Mouse (Mus musculus): ENCODE measurements around the gene L3mbtl3.

Gene L3mbtl3

DNA sequence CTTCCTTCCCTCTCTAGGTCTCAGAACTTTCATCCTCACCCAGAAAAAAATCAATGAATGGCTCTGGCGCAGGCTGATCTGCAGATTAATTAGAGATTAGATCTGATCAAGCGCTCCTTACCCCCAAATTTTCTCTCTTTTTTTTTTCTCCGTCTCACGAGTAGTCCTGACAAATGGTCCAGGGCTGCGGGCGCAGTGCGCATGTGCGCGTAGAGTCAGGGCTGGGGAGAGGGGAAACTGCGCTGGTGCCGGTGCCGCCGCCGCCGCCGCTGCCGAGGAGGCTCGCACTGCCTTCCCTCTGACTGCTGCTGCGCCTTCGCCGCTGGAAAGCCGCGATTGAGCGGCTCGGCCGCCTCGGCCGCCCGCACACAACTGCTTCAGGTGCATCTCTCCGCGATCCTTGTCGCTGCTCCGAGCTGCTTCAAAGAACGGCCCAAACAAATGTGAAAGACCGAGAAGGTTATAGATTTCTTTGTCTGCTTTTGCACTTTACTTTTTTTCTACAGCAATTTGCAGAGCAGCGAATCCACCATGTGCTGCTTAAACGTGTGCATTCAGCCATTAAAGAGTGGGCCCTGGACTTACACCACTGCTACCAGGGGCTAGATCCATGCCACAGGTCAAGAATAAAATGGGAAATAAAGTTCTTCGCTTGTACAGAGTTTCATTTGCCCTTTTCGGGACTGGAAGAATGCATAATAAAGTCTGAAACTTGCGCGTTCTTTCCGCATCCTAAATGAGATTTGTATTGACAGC, at the start of gene L3mbtl3:
TSS of gene L3mbtl3 (minus strand) at position 182 of the 756 bp plus-strand sequence.
- peak; percentile 67 for DNase-seq

DNA sequence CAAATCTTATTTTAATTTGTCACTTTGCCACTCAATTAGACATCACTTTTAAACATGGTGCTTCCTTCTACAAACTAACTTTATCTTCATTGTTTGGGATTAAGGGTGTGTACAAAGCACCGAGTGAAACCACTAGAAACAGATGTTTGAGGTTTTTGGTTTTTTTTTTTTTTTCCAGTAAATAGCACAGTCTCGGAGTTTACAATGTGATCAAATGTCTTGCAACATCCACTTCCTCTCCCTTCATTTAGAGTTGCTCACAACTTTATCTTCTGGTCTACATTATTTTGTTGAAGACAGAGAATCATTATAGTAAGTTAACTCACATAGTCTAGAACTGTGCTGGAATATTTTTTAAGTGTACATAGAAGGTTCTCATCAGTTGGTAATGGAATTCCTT, 45.4 kb upstream of the L3mbtl3 start:
- DNase-seq: no peak

DNA sequence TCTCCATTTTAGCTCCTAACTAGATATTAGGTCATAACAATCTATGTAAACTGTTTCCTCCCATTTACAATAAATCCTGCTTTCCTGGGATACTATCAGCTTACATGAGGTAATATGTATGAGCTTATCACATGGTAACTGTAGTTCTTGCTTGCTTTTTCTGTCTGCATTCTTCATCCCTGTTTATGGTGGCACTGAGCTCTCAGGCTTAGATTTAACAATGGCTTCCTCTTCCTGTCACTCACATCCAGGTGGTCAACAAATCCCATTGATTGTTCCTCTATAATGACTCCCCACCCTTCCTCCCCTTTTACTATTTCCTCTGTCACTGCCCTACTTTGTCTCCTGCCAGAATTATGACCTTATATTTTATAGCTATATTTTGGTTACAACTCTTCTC, 12.9 kb upstream of the L3mbtl3 start:
- DNase-seq: no peak

DNA sequence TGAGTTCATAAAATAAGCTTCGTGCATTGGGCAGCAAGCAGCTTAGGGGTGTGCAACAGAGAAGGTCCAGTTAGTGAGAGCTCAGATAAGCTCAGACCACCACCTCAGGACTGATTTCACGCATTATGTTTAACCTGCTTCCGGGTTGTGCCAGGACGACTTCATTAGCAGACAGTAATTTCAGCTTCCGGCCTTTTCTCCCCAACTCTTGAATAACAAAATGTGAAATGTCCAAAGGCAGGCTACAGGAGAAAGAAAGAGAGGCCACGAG, 1.5 kb upstream of the L3mbtl3 start:
- DNase-seq: no peak

DNA sequence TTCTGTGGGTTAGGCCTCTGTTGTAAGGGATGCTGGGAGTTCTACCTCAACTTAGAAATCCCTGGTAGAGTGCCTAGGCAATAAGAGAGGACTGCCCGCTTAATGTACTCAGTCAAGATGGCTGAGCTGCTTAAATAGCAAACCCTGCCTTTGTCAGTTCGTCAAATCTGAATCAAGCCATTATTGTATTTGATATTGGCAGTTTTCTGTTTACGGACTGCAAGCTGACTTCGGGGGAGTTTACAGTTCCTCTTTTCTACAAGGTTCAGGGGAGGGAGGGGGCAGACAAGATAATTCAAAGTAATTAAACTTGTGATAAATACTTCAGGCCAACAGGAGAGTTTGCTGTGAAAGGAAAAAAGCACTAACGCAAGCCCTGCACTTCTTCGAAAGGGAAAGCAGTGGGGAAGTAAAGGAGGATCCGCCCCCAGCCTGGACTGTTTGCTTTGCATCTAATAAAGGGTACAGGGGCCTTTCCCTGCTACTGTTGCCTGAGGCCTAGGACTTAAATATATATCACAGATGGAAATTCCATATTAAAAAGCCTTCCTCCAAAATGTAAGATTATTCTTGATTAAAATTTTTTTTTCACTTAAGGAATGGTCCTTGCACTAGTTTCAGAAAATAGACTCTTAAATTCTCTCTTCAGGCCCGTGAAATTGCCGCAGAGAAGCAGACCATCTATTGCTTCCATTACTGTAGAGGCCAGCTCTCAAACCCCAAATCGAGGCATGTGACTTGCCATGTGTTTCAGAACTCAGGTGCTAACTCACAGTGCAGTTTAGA, 968 bp upstream of the L3mbtl3 start:
- no peak for DNase-seq

DNA sequence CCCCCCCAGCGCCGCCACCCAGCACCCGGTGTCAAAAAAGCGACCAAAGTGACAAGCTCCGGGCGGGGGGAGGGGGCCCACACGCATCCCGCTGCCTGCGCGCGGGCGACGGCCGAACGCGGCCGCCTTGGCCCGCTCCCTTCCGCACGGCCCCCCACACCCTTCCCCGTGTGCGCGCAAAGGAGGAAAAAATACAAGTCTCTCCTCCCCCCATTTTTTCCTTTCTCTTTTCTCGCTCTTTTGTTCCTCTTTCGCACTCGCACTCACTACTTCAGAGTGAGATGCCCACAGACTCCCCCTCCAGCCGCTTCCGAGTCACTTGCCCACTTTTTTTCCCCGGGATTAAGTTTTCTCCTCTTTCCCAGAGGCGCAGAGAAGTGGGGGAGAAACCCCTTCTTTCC, 420 bp downstream of the L3mbtl3 start:
- DNase-seq: no peak

DNA sequence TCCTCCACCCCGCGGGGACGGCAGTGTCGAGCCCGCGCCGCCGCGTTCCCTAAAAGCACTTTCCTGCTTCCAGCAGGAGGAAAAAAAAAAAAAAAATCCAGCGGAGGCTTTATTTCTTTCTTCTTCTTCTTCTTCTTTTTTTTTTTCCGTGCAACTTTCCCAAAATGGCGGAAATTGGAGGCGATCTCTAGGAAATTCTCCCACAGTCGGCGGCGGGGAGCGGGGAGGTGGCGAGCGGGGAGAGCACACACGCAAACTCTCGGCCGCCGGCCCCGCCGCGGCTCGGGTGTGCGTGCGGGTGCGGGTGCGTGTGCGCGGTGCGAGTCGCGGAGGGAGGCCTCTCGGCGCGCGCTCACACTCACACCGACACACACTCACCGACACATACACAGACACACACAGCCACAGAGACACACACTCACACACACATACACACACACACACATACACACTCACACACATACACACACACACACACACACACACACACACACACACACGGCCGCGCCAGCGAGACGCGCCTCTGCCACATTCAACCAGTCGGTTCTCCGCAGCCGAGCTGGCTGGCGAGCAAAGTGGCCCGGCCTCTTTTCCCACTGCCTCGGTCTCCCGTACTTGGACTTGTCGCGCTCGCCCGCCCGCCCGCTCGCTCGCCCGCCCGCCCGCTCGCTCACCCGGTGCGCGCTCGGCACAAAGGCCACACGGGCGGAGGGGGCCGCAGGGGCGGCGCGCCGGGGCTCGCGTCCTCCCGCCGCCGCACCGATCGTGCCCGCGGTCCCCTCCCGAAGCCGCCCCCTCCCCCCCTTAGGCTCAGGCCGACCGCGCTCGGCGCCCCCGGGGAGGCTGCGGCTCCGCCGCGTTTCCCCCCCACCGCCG, 1.1 kb downstream of the L3mbtl3 start:
- DNase-seq: peak; percentile 43

DNA sequence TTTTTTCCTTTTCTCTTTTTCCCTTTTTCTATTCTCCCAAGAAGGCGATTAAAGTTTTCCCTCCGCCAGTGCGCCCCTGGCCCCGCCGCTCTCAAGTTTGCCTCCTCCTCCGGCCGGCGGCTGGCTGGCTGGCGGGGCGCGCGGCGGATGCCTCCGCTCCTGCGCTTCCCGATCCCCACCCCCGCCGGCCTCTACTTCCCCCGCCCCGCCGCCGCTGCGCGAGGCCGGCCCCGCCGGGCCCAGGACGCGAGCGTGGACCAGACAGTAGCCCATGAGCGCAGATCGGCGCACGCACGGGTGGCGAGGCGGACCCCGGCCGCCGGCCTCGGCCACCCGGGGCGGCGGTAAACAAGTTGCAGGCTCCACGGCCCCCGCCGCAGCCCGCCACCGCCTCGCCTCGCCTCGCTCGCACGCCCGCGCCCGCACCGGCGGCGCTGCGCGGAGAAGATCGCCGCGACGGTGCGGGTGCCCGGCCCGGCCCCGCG, 1.8 kb downstream of the L3mbtl3 start:
- DNase-seq: peak; percentile 30

DNA sequence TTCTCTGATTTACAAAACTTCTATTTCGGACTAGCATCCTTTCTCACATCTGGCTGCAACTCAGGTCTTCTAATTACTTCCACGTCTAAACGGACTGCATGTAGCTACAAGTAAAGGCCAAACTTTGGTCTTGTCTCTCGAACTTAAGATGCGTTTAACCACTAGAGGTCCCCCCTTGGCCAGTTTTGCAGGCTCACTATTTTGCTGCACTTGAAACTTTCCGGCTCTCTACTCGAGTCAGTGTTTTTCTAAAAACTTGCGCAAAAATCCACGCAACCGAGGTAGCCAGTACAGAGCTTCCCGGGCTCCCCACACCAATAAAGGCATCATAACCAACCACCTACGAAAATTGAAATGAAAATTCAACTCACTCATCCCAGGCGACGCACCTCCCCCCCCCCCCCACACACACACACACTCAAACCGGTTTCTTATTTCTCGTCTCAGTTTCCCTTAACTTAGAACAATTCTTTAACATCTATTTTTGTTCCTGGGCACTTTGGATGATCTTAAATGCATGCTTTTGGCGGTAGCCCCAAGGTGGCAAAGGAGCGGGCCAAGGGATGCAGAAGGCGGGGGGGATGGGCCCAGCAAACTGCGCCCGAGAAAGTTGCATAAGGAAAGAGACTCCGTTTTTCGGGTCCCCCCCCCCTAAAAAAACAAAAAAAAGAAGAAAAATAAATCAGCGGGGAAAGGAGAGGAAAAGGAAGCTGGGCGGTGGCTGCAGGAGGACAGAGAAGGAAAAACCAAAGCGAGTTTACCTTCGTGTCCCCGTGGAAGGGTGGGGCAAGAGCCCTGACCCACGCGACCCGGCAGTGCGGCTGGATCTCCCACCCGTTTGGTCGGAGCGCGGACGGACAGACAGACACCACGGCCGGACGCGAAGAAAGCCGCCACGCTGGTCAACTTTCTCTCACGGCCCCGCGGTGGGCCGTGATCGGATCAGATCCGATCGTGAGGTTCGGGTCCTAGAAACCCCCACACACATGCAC, 2.5 kb downstream of the L3mbtl3 start:
- peak; percentile 70 for DNase-seq

DNA sequence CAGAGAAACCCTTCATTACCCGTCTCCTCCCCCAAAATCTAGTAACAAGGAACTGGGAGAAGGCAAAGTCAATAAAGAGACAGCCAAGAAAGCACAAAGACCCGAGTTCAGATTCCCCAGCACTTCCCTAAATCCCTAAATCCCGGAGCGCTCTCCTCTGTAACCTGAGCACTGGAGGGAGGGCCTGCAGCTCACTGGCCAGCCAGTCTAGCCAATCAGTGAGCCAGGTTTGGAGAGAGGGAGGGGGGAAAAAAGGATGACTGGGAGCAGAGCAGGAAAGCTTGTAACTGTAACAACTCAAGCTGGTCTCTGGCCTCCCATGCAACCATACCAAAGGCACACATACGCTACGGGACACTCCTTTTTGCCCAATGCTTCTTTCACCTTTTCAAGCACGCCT, 4.4 kb downstream of the L3mbtl3 start:
- no peak for DNase-seq

DNA sequence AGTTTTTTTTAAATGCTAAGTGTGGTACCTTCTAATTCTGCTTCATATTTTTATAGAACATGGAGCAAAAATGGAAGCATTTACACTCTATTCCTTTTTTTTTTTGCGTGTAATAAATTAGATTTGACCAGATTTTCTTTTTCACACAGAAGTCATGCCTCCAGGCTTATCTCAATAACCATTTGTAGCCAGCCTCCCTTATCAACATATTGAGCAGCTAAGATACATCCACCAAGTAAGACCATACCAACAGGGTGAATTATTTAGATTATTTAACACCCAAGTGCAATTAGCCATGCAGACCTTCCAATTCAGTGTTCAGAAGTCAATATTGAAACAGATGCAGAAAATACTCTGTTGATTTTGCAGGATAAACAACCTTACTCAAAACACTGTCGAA, 10.8 kb downstream of the L3mbtl3 start:
- no peak for DNase-seq

DNA sequence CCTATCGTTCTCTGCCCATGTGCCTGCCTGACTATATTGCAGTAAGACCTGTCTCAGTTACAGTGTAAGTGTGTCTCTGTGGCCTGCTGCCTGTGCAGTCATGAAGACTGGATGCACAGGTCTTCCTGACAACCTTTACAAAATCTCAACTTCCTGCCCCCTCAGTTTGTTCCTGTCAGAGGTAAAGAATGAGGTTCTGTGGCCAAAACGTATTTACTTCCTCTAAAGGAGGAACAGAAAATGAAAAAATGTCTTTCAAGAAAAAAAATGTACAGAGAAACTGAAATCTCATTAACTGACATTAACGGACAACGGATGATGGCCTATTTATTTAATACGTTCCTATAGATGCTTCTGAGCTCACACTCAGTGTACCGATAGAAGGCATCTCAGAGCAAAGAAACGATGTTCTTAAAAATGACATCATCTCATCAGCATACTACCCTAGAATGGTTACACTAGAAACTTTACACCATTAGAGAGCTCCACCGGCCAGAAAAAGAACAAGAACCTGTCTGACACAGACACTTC, 11.4 kb downstream of the L3mbtl3 start:
- no peak for DNase-seq

DNA sequence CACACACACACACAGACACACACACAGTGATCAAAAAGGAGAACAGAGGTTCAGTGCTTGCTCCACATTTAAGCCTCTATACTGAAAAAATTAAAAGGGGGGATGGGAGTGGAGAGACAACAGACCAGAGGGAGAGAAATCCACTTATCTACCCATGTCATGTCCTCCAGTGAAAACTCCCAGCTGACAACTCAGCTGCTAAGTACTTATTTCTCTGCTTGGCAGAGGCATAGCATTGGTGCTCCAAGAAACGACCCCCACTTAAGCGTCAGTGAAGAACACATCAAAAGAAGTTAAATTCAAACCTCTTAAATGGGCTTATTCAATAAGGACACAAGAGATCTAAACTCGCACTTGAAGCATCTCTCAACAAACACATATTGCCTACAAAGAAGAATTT, 12.2 kb downstream of the L3mbtl3 start:
- no peak for DNase-seq

DNA sequence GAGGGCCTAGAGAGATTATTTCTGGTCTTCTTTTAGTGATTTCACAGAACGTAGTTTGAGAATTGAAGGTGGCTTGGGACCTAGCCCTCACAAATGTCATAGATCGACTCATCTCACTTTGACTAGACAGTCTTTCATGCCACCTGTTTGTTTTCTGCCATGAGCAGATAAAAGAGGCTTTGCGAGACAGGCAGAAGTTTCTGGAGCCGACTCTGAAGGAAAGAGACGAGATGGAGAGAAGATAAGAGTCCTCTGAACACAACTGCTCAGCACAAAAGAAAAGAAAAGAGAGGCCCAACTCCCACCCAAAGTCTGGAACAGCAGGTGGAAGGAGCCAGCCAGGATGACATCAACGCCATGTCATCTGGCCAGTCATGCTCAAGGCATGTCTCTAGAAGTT, 17.0 kb downstream of the L3mbtl3 start:
- no peak for DNase-seq

DNA sequence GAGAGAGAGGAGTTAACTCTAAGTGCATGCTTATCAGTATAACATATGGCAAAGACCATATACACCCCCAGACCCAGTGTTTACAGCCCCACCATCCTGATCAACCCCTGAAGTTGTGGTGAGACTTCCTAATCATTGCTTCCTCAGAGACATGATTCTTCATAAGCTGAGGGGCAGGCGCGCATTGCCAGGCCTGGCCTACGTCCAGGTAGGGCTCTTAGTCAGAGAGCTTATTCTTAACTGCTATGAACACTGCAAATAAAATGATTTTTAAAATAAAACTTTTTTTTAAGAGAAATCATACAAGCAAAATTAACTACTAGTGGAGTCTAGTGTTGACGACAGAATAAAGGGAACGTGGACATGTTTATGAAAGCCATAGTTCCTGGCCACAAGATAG, 17.5 kb downstream of the L3mbtl3 start:
- no peak for DNase-seq

DNA sequence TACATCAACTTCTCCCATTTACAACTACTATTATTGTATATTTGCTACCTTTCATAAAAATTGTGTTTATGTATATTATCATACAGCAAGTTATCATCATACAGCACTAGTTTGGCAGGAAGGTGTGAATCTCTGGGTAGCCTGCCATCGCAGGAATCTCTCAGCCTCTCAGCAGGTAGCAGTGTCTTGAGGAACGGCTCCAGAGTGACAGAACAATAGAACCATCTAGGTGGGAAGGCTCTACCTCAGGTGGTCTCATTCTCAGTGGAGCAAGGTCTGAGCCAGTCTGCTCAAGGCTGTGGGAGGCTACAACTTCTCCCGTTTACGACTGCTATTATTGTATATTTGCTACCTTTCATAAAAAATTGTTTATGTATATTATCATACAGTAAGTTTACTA, 22.0 kb downstream of the L3mbtl3 start:
- DNase-seq: no peak

DNA sequence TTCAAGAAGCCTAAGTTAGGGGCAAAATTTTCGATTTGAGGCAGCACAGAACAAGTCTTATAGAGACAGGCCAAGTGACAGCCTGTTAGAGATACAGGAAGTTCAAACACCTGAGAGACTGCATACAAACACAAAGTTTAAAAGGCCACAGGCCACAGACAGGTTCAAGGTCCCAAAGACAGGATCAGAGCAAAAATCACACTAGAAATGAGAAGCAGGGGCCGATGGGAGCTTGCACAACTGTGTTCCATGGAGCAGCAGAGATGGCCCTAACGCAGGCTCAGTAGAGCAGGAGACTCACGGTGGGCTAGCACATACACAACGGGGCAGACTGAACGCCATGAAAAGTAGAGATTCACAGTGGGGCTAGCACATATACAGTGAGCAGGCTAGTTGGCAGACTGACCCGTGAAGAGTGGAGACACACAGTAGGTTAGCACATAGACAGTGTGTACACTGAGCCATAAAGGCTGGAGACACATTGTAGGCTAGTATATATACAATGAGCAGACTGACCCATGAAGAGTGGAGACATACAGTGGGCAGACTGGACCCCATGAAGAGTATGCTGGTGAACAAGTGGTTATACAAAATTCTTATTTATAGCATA, 24.5 kb downstream of the L3mbtl3 start:
- no peak for DNase-seq

DNA sequence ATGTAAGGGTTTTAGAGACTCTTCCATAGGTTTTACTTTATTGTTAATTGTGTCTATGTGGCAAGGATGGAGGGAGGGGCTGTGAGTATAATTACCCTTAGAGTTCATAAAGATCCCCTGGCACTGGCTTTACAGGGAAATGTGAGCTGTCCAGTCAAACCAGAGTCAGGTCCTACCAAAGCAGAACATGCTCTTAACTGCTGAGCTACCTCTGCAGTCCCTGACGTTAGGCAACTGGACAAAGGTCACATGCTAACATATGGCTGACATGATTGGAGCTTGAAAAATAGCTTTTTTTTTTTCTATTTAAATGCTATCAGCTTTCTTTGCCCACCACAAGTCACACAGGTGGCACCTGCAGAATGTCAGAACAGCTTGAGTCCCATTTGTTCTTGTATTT, 25.6 kb downstream of the L3mbtl3 start:
- DNase-seq: no peak

DNA sequence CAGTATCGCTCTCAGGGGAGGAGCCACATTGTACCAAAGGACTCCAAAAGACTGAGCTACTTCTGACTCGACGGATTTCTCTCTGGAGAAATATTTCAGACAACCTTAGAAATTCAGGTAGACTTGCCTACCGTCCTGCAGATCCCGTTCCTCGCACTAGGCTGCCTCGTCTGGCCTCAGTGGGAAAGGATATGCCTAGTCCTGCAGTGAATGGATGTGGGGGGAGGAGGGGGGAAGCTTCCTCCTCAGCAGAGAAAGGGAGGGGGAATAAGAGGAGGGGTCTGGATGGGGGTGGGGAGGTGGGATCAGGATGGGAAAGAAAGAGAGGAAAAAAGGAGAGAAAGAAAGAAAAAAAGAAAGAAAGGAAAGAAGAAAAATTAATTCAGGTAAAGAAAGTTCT, 28.2 kb downstream of the L3mbtl3 start:
- DNase-seq: no peak

DNA sequence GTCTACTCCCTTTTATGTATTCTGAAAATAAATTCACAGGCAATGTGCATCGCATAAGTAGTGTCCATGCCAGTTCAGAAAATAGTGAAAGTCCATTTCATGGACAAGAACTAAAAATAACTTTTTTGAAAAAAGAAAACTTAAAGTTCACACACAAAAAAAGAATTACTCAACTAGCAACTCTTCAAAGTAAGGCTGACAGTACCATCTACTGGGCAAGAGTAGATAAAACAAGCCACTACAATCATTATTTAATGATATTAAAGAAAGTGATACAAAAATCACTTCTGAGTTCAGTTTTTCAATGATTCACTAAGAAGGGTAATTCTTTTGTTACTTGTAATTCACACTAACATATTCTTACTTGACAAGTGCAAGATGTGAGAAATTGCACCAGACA, 29.9 kb downstream of the L3mbtl3 start:
- no peak for DNase-seq

DNA sequence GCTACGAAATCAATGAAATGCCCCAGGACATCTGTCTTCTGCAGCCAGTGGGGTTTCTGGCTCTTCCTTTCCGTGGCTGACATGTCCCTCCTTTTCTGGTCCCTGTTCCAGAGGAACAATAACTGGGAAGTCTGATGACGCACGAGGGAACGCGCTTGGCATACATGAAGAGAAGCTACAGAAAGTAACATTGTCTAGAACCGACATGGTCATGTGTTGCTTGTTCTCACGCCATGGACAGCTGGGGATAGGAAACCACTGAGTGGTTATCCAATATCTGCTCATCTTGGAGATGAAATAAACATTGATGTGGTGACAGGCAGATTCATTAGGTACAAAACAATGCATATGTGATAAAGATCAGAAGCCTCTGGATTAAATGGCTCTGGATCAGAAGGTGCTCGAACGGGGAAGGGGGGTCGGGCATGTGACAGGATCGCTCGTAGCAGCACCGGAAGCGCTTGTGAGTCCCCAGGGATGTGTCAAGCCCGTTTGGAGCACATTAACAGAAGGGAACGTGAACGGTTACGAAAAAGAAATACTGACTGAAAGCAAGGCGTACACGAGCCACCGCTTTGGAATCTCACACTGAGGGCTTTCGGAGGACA, 37.8 kb downstream of the L3mbtl3 start:
- no peak for DNase-seq

All from cerebellum, adult 8-10 months (tissue).